Comparison of ENCODE assay signal across 28 mouse cellular contexts in the genomic region with DNA sequence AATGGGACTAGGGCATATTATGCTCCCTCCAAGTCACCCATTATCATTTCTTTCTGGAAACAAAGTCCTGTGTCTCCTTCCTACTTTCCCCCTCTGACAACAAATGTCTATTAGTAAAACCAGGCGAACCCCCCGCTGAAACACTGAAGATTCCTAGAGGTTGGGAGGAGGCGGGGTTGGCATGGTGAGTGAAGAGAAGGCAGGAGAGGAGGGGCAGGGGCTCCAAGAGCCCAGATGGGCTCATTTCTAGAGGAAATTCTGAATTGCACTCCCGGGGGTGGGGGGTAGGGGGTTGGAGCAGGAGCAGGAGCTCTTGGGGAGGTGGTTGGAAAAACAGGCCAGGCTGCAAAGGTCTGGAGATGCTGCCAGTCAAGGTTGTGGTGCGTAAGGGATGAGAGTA. TPM values are rescaled to one million over a fixed set of nuclear protein-coding genes. Genes with fewer than 3 reads are reported as not detected.
A peak's percentile ranks its signal among the peaks of the same experiment; 100 is the strongest.
DNase-seq lines count a peak whose midpoint lies in the region; ATAC-seq and TF ChIP-seq lines count a peak whose summit lies in the region.
"Had no signal": no experiment of that assay in that cellular context is flagged by ENCODE, and none has a peak within 500 bp of the region (broad histone marks: within the 10 kb centered on the region; RNA-seq: fewer than 3 reads in every experiment).

No protein-coding gene starts in this region.

- peak overlapping the region; percentile 47 for H3K4me2 ChIP-seq in forebrain, embryonic 16.5 days (ENCODE audit: low read length)
- H3K4me2 ChIP-seq: embryonic facial prominence, embryonic 15.5 days; heart, embryonic 12.5 days; hindbrain, embryonic 15.5 days; limb, embryonic 13.5 days; liver, embryonic 13.5 days had no signal

- WGBS in forebrain, embryonic 10.5 days, result 31% methylated on average over 5 of the region's 5 CpGs
- 11% methylated on average over 5 of the region's 5 CpGs for WGBS in forebrain, embryonic 16.5 days

- peak; percentile 82 for DNase-seq in brain, embryonic 14.5 days (ENCODE audit: low read depth)
- peak; percentile 26 for DNase-seq in forebrain, embryonic 10.5 days (ENCODE audit: extremely low spot score, low spot score)
- no peak for DNase-seq in adrenal gland, postnatal 25 days
- DNase-seq: adrenal gland, adult 2 months; cerebellum, adult 9-11 months; gastrocnemius, postnatal 14 days; heart, adult 11 months; heart, postnatal 10 days; kidney, adult 2 months; layer of hippocampus, adult 9-11 months; liver, embryonic 13.5 days; lung, adult 2 months; lung, postnatal 14 days; right cerebral cortex, postnatal 25 days; spleen, adult 18-20 months; thymus, postnatal 25 days had no signal

- no peak for TF ChIP-seq POLR2A in brain, embryonic 14.5 days (IDR thresholded peaks at IDR 0.05; ENCODE audit: borderline replicate concordance, extremely low read depth, insufficient read depth, insufficient read length, poor library complexity, severe bottlenecking)

- H3K4me3 ChIP-seq in megakaryocyte, embryonic 14.5 days (replicated peaks), result peak overlapping the region; percentile 80
- peak overlapping the region; percentile 42; the same call in 1 of the 2 replicates for H3K4me3 ChIP-seq in forebrain, embryonic 10.5 days
- H3K4me3 ChIP-seq in forebrain, embryonic 16.5 days (replicated peaks; ENCODE audit: low read length), result peak overlapping the region; percentile 22; the same call in 1 of the 2 replicates
- H3K4me3 ChIP-seq: embryonic facial prominence, embryonic 15.5 days; heart, embryonic 12.5 days; hindbrain, embryonic 15.5 days; limb, embryonic 13.5 days; liver, embryonic 13.5 days had no signal

- H3K4me1 ChIP-seq in megakaryocyte, embryonic 14.5 days, result peaks cover 39% of the 10 kb centered on the region
- peaks cover 69% of the 10 kb centered on the region for H3K4me1 ChIP-seq in forebrain, embryonic 10.5 days
- H3K4me1 ChIP-seq in forebrain, embryonic 16.5 days (replicated peaks; ENCODE audit: control insufficient read depth, insufficient read depth, low read length), result peaks cover 28% of the 10 kb centered on the region

- peaks cover 95% of the 10 kb centered on the region for H3K27me3 ChIP-seq in megakaryocyte, embryonic 14.5 days (replicated peaks)
- H3K27me3 ChIP-seq in forebrain, embryonic 10.5 days (ENCODE audit: poor library complexity, severe bottlenecking), result peaks cover 100% of the 10 kb centered on the region
- H3K27me3 ChIP-seq in forebrain, embryonic 16.5 days (replicated peaks; ENCODE audit: control insufficient read depth, insufficient read depth, low read length), result no peaks in the 10 kb centered on the region; the same call in 1 of the 2 replicates

- no peak for ATAC-seq in megakaryocyte, adult 5-6 weeks (ENCODE audit: poor library complexity, severe bottlenecking)
- peak; percentile 23 for ATAC-seq in forebrain, embryonic 16.5 days
- no peak for ATAC-seq in cerebellum, adult (ENCODE audit: insufficient number of reproducible peaks, low FRiP score, low TSS enrichment)
- ATAC-seq: Patski had no signal

- peaks cover 6% of the 10 kb centered on the region for H3K9me3 ChIP-seq in megakaryocyte, embryonic 14.5 days
- no peaks in the 10 kb centered on the region for H3K9me3 ChIP-seq in forebrain, embryonic 10.5 days
- H3K9me3 ChIP-seq in forebrain, embryonic 16.5 days (ENCODE audit: control insufficient read depth, low read length), result no peaks in the 10 kb centered on the region
- H3K9me3 ChIP-seq: embryonic facial prominence, embryonic 15.5 days; heart, embryonic 12.5 days; hindbrain, embryonic 15.5 days; limb, embryonic 13.5 days; liver, embryonic 13.5 days had no signal

- peak overlapping the region; percentile 85 for H3K27ac ChIP-seq in forebrain, embryonic 10.5 days
- peak overlapping the region; percentile 81 for H3K27ac ChIP-seq in forebrain, embryonic 16.5 days (ENCODE audit: low read length)
- H3K27ac ChIP-seq: embryonic facial prominence, embryonic 15.5 days; hindbrain, embryonic 15.5 days; kidney, postnatal 0 days; limb, embryonic 13.5 days; liver, embryonic 13.5 days had no signal

- no peak for TF ChIP-seq CTCF in brain, embryonic 14.5 days (IDR thresholded peaks at IDR 0.05; ENCODE audit: borderline replicate concordance, extremely low read depth, insufficient read depth, insufficient read length)

- peak overlapping the region; percentile 45; the same call in 1 of the 2 replicates for H3K9ac ChIP-seq in forebrain, embryonic 16.5 days (replicated peaks; ENCODE audit: low read depth, low read length)
- H3K9ac ChIP-seq: embryonic facial prominence, embryonic 15.5 days; heart, embryonic 12.5 days; hindbrain, embryonic 15.5 days; limb, embryonic 13.5 days; liver, embryonic 13.5 days had no signal

- H3K36me3 ChIP-seq in megakaryocyte, embryonic 14.5 days (replicated peaks; ENCODE audit: low read length), result no peaks in the 10 kb centered on the region
- peaks cover 6% of the 10 kb centered on the region for H3K36me3 ChIP-seq in forebrain, embryonic 10.5 days (replicated peaks)
- H3K36me3 ChIP-seq in forebrain, embryonic 16.5 days (ENCODE audit: control insufficient read depth, insufficient read depth), result no peaks in the 10 kb centered on the region
- H3K36me3 ChIP-seq: embryonic facial prominence, embryonic 15.5 days; heart, embryonic 12.5 days; hindbrain, embryonic 15.5 days; limb, embryonic 13.5 days; liver, embryonic 13.5 days had no signal

RNA-seq across cellular contexts. Expression of gene Arx, which starts 9.6 kb away (rescaled TPM):
- 0.09 TPM in 1 of 2 replicates, not detected in the other for polyA plus RNA-seq in megakaryocyte, embryonic 14.5 days (2012; ENCODE audit: insufficient read depth, low replicate concordance)
- not detected in 2 replicates for total RNA-seq in megakaryocyte, adult 5-6 weeks (2015)
- total RNA-seq in megakaryocyte, adult 5-6 weeks (2017), result not detected in 2 replicates
- polyA plus RNA-seq in brain, embryonic 14.5 days (2012; rRNA removed), result 47.6 and 100 TPM in 2 replicates
- polyA plus RNA-seq in forebrain, embryonic 10.5 days (2016; fragmentation: Nextera tagmentation; extraction: Ambion mirVana), result 22.1 and 24.6 TPM in 2 replicates
- 41.3 and 42.8 TPM in 2 replicates for polyA plus RNA-seq in forebrain, embryonic 16.5 days (2015; fragmentation: Nextera tagmentation; extraction: Ambion mirVana)
- 0.38 TPM in 1 of 2 replicates, not detected in the other for total RNA-seq in adrenal gland, postnatal 25 days (2021)
- total RNA-seq: heart, postnatal 10 days; megakaryocyte progenitor cell, adult 5-6 weeks; monocyte, adult 5-6 weeks had no signal
- polyA plus RNA-seq: kidney, adult 2 months had no signal

Comparison
In these comparisons a context has a peak if more than half of its experiments do, and no peak if none do; other contexts are left out.
1. H3K4me3 ChIP-seq: peak in every context shown above with its lines; median percentile 80 in megakaryocyte, embryonic 14.5 days; 42 in forebrain, embryonic 10.5 days; 22 in forebrain, embryonic 16.5 days.
2. RNA of gene Arx, which starts 9.6 kb away (polyA plus RNA-seq): 47.6 to 100 TPM in brain, embryonic 14.5 days, 41.3 to 42.8 TPM in forebrain, embryonic 16.5 days and 22.1 to 24.6 TPM in forebrain, embryonic 10.5 days; 0.09 TPM in megakaryocyte, embryonic 14.5 days; every median in the first group is over 10 times any median in the second.